Mouse (Mus musculus) kidney, adult 18-20 months (tissue): ENCODE results near the gene Vmn2r48.
"Not testable (repeated sequence)": the region's sequence is repeated elsewhere in the genome, so short reads cannot be mapped to it uniquely, and the experiment has no call there.

Experiments used
- DNase-seq: peaks from one replicate; pipeline ENCODE4 v3.0.0; 2021

Gene Vmn2r48

GRCm38 (mm10) chr7:9953485-9953884 lies at the start of gene Vmn2r48:
Gene Vmn2r48, minus strand, starts transcription at chr7:9953585.
- not testable (repeated sequence) for DNase-seq

- DNase-seq, result not testable (repeated sequence)
These were observed 38.8 kb upstream of the Vmn2r48 start, which contains the start of gene Vmn2r49 for GRCm38 (mm10) chr7:9992157-9992556. Gene Vmn2r49, minus strand, starts transcription at chr7:9992257.
